Mouse (Mus musculus): ENCODE data around the gene Gm3415.
"Not testable (repeated sequence)": the region's sequence is repeated elsewhere in the genome, so short reads cannot be mapped to it uniquely, and the experiment has no call there.

Gm3415 gene

GRCm38 (mm10) chr5:146555836-146556235 lies at the start of gene Gm3415:
TSS of gene Gm3415 (plus strand) at chr5:146556136.
- not testable (repeated sequence) for DNase-seq (ENCODE audit: low spot score)

- DNase-seq (ENCODE audit: low spot score), result not testable (repeated sequence)
Observed at GRCm38 (mm10) chr5:146513823-146514222, 42.1 kb upstream of the Gm3415 start, which contains the start of gene Gm3402. TSS of gene Gm3402 (plus strand) at chr5:146514123.

- DNase-seq (ENCODE audit: low spot score), result not testable (repeated sequence)
Observed at GRCm38 (mm10) chr5:146525501-146525900, 30.4 kb upstream of the Gm3415 start, which contains the start of gene Gm3404. TSS of gene Gm3404 (plus strand) at chr5:146525801.

- DNase-seq (ENCODE audit: low spot score), result not testable (repeated sequence)
Observed at GRCm38 (mm10) chr5:146537347-146537746, 18.6 kb upstream of the Gm3415 start, which contains the start of gene Gm3409. TSS of gene Gm3409 (plus strand) at chr5:146537647.

GRCm38 (mm10) chr5:146564259-146564658 lies 8.3 kb downstream of the Gm3415 start:
- no peak for DNase-seq (ENCODE audit: low spot score)

- no peak for DNase-seq (ENCODE audit: low spot score)
Observed at GRCm38 (mm10) chr5:146567054-146567453, 11.1 kb downstream of the Gm3415 start.

- DNase-seq (ENCODE audit: low spot score), result not testable (repeated sequence)
Observed at GRCm38 (mm10) chr5:146570179-146570578, 14.2 kb downstream of the Gm3415 start.

GRCm38 (mm10) chr5:146571830-146572734 lies 16.1 kb downstream of the Gm3415 start:
- DNase-seq (ENCODE audit: low spot score), result not testable (repeated sequence)

DNA sequence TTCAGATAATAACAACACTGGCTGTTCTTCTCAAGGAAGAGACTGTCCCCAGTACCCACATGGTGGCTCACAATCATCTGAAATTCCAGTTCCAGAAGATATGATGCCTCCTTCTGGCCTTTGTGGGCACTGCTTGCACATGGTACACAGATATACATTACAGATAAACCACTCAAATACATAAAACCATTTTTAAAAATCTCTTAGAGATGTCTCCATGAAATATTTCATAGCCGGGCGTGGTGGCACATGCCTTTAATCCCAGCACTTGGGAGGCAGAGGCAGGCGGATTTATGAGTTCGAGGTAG lies 16.8 kb downstream of the Gm3415 start:
- DNase-seq (ENCODE audit: low spot score), result not testable (repeated sequence)

DNA sequence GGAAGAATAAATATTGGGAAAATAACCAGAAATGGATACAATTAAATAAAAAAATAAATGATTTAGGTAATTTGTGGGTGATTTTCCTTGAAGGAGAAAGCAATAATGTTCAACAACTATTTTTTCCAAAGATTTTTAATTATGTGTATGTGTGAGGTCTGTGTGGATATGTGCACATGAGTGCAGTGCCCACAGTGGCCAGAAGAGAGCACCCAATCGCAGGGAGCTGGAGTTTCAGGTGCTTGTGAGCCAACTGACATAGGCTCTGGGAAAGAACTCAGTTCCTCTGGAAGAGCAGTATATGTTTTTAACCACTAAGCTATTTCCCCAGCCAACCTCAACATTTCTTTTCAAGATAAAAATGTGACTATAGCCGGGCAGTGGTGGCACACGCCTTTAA lies 20.7 kb downstream of the Gm3415 start:
- DNase-seq (ENCODE audit: low spot score), result no peak

GRCm38 (mm10) chr5:146584156-146584477 lies 28.2 kb downstream of the Gm3415 start:
- DNase-seq (ENCODE audit: low spot score), result no peak

DNA sequence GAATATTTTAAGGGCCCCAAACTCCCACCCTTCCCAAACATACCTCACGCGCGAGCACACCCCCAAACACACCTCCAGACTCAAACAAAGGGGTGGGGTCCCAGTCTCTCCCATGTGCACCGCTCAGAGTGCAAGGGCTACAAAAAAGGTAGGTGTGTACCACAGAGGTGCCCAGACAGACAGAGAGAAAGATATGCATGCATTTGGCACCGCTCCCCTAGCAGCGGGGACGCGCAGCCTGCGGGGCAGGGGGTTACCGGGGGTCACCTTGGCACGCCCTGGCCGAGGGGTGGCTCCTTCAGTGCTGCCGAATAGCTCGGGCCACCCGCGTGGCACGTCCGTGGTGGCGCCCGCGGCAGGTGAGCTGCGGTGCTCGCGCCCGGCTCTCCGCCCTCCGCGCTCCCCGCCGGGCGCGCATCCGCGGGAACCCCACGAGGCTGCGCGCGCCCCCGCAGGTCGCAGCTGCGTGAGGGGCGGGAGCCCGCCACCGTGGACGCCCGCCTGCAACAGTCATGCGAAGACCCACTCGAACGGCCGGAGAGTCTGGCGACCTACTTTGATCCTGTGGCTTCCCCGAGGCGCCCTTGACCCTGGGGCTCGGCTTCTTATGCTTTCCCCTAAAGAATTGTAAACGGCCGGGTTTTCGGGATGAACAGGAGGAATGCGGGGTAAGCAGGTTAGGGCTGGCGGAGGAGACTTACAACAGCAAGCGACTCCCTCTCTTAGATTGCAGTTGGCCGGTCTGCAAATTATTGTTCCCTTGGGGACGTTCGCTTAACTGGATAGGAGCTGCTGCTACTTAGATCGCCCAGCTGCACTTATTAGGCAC lies 28.8 kb downstream of the Gm3415 start, which contains the start of gene Gpr12:
Gene Gpr12, minus strand, starts transcription at position 762 of the 829 bp plus-strand sequence.
- DNase-seq (ENCODE audit: low spot score), result no peak

GRCm38 (mm10) chr5:146585307-146585651 lies 29.3 kb downstream of the Gm3415 start:
- DNase-seq (ENCODE audit: low spot score), result no peak

GRCm38 (mm10) chr5:146586357-146587070 lies 30.6 kb downstream of the Gm3415 start:
- DNase-seq (ENCODE audit: low spot score), result no peak

DNA sequence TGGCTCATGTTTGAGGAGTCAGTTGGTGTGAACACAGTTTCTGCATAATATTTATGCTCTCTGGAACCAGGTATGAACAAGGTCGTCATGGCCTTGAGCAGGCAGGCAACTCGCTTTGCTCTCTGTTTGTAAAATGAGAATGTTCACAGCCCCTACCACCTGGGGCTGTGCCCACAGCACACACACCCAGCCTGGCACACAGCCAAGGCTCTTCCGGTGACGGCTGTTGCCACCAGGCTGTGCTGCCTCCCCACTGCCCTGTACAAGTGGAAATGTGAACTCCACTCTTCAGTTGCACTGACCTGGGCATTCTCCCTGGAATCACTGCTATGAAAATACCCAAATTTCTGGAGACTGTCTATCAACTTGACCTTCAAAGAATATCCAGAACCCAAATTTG lies 35.1 kb downstream of the Gm3415 start:
- no peak for DNase-seq (ENCODE audit: low spot score)

DNA sequence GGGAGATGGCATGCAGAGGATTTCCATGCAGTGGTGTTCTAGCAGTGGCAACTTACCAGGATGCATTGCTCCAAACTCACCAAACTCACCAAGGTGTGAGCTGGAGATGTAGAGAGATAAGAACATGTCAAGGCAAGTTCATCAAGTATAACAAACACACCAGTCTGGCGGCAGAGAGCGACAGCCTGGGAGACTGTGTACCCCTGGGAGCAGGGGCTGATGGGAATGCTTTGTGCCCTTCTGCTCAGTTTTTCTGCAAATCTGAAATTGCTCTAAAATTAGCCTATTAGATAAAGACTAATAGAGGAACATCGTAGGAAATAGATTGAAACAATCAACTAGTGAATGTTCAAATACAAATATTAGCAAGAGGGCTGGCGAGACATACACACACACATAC lies 35.7 kb downstream of the Gm3415 start:
- no peak for DNase-seq (ENCODE audit: low spot score)

DNA sequence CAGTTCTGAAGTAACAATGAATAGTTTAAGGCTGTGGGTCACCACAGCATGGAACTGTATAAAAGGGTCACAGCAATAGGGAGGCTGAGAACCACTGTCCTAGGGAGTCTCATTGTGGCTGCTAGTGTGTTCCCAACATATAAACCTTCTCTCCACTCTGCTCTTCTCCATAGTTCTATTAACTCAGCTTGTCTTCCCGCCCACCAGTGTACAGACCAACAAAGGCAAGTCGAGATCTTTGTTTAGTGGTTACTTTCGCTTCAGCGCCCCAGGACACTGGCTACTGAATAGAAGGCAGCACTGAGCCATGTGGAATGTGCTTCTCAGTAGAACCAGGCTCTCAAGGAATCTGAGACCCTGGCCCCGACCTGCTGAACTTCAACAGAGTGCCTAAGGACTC lies 36.6 kb downstream of the Gm3415 start:
- DNase-seq (ENCODE audit: low spot score), result no peak

DNA sequence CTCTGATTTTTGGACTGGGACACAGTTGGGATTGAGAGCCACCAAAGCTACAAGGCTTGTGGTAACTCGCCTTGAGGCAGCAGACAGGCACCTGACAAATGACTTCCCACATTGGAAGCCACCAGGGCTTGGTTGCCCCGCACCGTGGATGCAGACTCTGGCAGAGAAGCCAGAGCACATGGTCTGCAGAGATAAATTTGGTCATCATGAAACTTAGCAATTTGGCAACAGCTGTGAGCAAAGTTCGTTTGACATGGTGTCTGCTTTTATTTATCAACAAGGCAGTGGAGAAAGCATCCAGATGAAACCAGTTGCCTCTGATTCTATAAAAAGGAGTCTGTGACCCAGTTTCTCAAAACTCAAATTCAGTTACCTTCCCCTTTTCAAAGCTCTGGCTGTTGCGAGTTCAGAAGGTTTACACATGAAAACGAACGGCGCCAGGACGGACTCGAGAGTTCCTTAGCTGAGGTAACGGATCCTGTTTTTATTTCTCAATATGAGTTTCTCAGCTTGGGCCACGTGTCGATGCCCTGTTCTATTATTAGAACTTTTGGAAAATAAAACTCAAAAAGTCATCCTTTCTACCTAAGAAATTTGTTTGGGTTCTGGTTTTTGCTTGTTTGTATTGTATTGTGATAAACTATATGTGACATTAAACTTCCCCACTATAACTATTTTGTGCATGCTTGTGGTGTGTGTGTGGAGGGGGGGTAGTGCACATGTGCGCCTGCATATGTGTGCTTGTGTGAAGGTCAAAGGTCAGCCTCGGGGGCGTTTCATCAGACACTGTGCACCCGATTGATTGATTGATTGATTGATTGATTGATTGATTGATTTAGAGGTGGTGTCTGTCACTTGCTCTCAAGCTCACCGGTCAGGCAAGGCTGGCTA lies 40.9 kb downstream of the Gm3415 start:
- no peak for DNase-seq (ENCODE audit: low spot score)

DNA sequence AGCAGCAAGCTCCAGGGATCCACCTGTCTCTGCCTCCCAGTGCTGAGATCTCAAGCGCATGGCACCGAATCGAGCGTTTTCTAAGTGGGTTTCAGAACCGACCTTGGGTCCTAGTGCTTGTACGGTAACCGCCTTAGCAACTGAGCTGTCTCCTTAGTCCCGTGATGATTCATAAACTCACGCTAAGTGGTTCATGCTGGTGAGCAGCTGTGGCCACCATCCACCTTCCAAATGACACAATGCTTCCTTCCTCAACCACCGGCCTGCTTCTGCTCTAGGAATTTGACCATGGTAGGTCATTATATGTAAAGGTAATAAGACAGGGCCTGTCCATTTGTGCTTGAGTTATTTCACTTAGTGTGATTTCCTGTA lies 41.6 kb downstream of the Gm3415 start:
- no peak for DNase-seq (ENCODE audit: low spot score)

GRCm38 (mm10) chr5:146598215-146599119 lies 42.5 kb downstream of the Gm3415 start:
- DNase-seq (ENCODE audit: low spot score), result no peak

All from ovary, postnatal 14 days (tissue).